11 mouse cellular contexts compared by ENCODE assay signal in the genomic region with DNA sequence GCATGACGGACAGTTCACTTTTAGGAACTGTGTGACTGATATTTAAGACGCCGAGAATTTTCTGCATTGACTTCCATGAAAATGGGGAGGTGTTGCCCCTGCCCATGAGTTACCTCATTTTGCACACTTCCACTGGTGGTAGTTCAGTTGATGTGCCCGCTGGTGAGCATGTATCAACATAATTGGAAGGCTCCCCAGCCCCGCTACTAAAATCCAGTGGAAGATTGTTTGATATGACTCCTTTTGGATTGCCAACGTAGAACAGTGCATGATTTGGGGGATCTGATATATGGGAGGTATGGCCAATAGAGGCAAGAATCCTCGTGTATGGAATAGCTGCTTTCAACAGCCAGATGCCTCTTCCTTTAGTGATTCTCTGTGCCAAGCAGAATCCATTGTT. TPM values are rescaled to one million over a fixed set of nuclear protein-coding genes. Genes with fewer than 3 reads are reported as not detected.
DNase-seq lines count a peak whose midpoint lies in the region; ATAC-seq and TF ChIP-seq lines count a peak whose summit lies in the region.
"Had no signal": no experiment of that assay in that cellular context is flagged by ENCODE, and none has a peak within 500 bp of the region (broad histone marks: within the 10 kb centered on the region; RNA-seq: fewer than 3 reads in every experiment).

No protein-coding gene starts in this region.

- no peak overlapping the region for H3K27ac ChIP-seq in lung, postnatal 0 days (ENCODE audit: low read length)
- peak overlapping the region; percentile 98 for H3K27ac ChIP-seq in hindbrain, embryonic 12.5 days
- peak overlapping the region; percentile 98 for H3K27ac ChIP-seq in neural tube, embryonic 15.5 days (replicated peaks)

- TF ChIP-seq EP300 in lung, postnatal 0 days (IDR thresholded peaks at IDR 0.05), result no peak

- H3K4me3 ChIP-seq in lung, postnatal 0 days (ENCODE audit: low read depth, low read length), result no peak overlapping the region
- peak overlapping the region; percentile 79 for H3K4me3 ChIP-seq in hindbrain, embryonic 12.5 days
- peak overlapping the region; percentile 70 for H3K4me3 ChIP-seq in neural tube, embryonic 15.5 days (replicated peaks)

- no peaks in the 10 kb centered on the region for H3K9me3 ChIP-seq in lung, postnatal 0 days (ENCODE audit: low read length)
- no peaks in the 10 kb centered on the region for H3K9me3 ChIP-seq in hindbrain, embryonic 12.5 days (replicated peaks)
- H3K9me3 ChIP-seq in neural tube, embryonic 15.5 days (replicated peaks), result no peaks in the 10 kb centered on the region

- peak overlapping the region; percentile 84 for H3K4me2 ChIP-seq in lung, postnatal 0 days (replicated peaks; ENCODE audit: low read depth, low read length)
- peak overlapping the region; percentile 71 for H3K4me2 ChIP-seq in hindbrain, embryonic 12.5 days (replicated peaks)
- peak overlapping the region; percentile 60 for H3K4me2 ChIP-seq in neural tube, embryonic 15.5 days

- WGBS in lung, postnatal 0 days, result 40% methylated on average over 7 of the region's 7 CpGs
- 43% methylated on average over 7 of the region's 7 CpGs for WGBS in hindbrain, embryonic 12.5 days
- 20% methylated on average over 7 of the region's 7 CpGs for WGBS in neural tube, embryonic 15.5 days

- DNase-seq in embryo, embryonic 10.5 days (ENCODE audit: low spot score), result peak; percentile 8
- no peak for DNase-seq in embryo, embryonic 10 days (ENCODE audit: low spot score)
- DNase-seq in lung, postnatal 0 days (ENCODE audit: low spot score), result peak; percentile 5
- no peak for DNase-seq in lung, postnatal 36 days
- DNase-seq in thymus, postnatal 25 days, result no peak
- no peak for DNase-seq in adrenal gland, postnatal 14 days
- DNase-seq: B cell, adult 2 months; gastrocnemius, postnatal 36 days; lung, postnatal 14 days had no signal

- H3K36me3 ChIP-seq in lung, postnatal 0 days (ENCODE audit: insufficient read depth, low read length), result no peaks in the 10 kb centered on the region
- H3K36me3 ChIP-seq in hindbrain, embryonic 12.5 days, result no peaks in the 10 kb centered on the region
- H3K36me3 ChIP-seq in neural tube, embryonic 15.5 days, result no peaks in the 10 kb centered on the region

- TF ChIP-seq CTCF in lung, postnatal 0 days (IDR thresholded peaks at IDR 0.05), result no peak

- H3K4me1 ChIP-seq in lung, postnatal 0 days (ENCODE audit: insufficient read depth, low read depth, low read length), result no peaks in the 10 kb centered on the region
- peaks cover 15% of the 10 kb centered on the region for H3K4me1 ChIP-seq in hindbrain, embryonic 12.5 days
- H3K4me1 ChIP-seq in neural tube, embryonic 15.5 days, result peaks cover 16% of the 10 kb centered on the region

- ATAC-seq in lung, postnatal 0 days, result no peak
- no peak for ATAC-seq in hindbrain, embryonic 12.5 days (ENCODE audit: low FRiP score)
- no peak for ATAC-seq in neural tube, embryonic 15.5 days (ENCODE audit: low FRiP score)

- H3K9ac ChIP-seq in lung, postnatal 0 days (replicated peaks; ENCODE audit: low read depth), result no peak overlapping the region
- peak overlapping the region; percentile 87 for H3K9ac ChIP-seq in hindbrain, embryonic 12.5 days
- peak overlapping the region; percentile 84 for H3K9ac ChIP-seq in neural tube, embryonic 15.5 days (replicated peaks)

- 0 out of 2 replicates have a peak, but pooled peaks cover 8% of the 10 kb centered on the region for H3K27me3 ChIP-seq in lung, postnatal 0 days (replicated peaks; ENCODE audit: insufficient read depth, low read length)
- 0 out of 2 replicates have a peak, but pooled peaks cover 5% of the 10 kb centered on the region for H3K27me3 ChIP-seq in hindbrain, embryonic 12.5 days
- H3K27me3 ChIP-seq in neural tube, embryonic 15.5 days (replicated peaks), result no peaks in the 10 kb centered on the region

RNA-seq across cellular contexts. Expression of gene Ctnnd2, which starts 1.9 kb away (rescaled TPM):
- polyA plus RNA-seq in lung, postnatal 0 days (2015; fragmentation: Nextera tagmentation; extraction: Ambion mirVana), result 4.3 and 5.0 TPM in 2 replicates
- polyA plus RNA-seq in hindbrain, embryonic 12.5 days (2016; fragmentation: Nextera tagmentation; extraction: Ambion mirVana), result 42.1 and 42.4 TPM in 2 replicates
- polyA plus RNA-seq in neural tube, embryonic 15.5 days (2015; fragmentation: Nextera tagmentation; extraction: Ambion mirVana), result 49.9 and 67.4 TPM in 2 replicates
- total RNA-seq in adrenal gland, postnatal 14 days (2021), result 2.8 and 5.8 TPM in 2 replicates
- total RNA-seq: gastrocnemius, postnatal 36 days had no signal

Comparison
In these comparisons a context has a peak if more than half of its experiments do, and no peak if none do; other contexts are left out.
1. DNase-seq: peak in embryo, embryonic 10.5 days (single experiment) and lung, postnatal 0 days (single experiment); none in embryo, embryonic 10 days (single experiment), lung, postnatal 36 days (single experiment), thymus, postnatal 25 days (single experiment) and adrenal gland, postnatal 14 days (single experiment).
2. Peak in every context shown above with its lines, with median percentiles within 50 percentile points of each other: H3K4me2 ChIP-seq.